Mouse (Mus musculus): Measurements from ENCODE around the gene Cwc15. TPM values are rescaled to one million over a fixed set of nuclear protein-coding genes. Genes with fewer than 3 reads are reported as not detected.

Gene Cwc15
- polyA plus RNA-seq, 1 experiment from 2014 or later: 150 TPM

DNA sequence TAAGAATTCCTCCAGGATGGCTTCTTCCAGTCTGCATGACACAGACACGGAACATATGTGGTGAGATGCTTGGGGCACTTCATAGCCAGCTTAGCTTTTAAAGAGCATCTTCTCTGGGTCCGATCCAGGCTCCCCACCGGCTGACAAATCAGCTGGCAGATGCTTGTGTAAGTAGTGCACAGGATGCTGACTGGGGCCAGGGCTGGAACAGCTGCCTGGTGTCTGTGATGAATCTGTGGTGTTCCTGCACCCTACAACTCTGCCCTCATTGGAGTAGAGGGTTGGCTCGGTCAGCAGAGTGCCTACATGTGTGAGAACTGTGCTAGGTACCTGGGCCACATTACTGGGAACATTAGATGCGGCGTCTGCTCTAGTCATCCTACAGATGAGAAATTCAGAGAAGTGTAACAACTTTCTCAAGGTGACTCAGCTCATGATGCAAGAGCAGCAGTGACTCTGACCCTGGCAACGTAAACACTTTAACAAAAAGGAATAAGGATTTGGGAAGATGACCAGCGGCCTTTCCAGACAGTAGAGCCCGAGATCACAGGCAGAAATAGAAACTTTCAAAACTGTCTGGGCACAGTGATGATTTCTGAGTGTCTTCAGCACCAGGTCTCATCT, 34.5 kb downstream of the Cwc15 start:
- 88% methylated on average over 9 of the region's 9 CpGs for WGBS
- H3K27me3 ChIP-seq (ENCODE audit: control insufficient read depth, insufficient read depth, low read length): no peaks in the 10 kb centered on the region
- ATAC-seq (ENCODE audit: low FRiP score, low TSS enrichment): no peak
- no peak overlapping the region for H3K9ac ChIP-seq (replicated peaks; ENCODE audit: low read length)
- no peak overlapping the region for H3K27ac ChIP-seq (replicated peaks; ENCODE audit: low read depth, low read length)
- no peak overlapping the region for H3K4me3 ChIP-seq (replicated peaks; ENCODE audit: low read depth, low read length)
- no peak overlapping the region for H3K4me2 ChIP-seq (ENCODE audit: low read length)
- no peak for DNase-seq
- peaks cover 5% of the 10 kb centered on the region; the same call in 1 of the 2 replicates for H3K36me3 ChIP-seq (ENCODE audit: control insufficient read depth, insufficient read depth, low read length)
- no peaks in the 10 kb centered on the region for H3K4me1 ChIP-seq (ENCODE audit: control insufficient read depth, insufficient read depth, low read length)
- H3K9me3 ChIP-seq (ENCODE audit: control insufficient read depth, low read length): no peaks in the 10 kb centered on the region

DNA sequence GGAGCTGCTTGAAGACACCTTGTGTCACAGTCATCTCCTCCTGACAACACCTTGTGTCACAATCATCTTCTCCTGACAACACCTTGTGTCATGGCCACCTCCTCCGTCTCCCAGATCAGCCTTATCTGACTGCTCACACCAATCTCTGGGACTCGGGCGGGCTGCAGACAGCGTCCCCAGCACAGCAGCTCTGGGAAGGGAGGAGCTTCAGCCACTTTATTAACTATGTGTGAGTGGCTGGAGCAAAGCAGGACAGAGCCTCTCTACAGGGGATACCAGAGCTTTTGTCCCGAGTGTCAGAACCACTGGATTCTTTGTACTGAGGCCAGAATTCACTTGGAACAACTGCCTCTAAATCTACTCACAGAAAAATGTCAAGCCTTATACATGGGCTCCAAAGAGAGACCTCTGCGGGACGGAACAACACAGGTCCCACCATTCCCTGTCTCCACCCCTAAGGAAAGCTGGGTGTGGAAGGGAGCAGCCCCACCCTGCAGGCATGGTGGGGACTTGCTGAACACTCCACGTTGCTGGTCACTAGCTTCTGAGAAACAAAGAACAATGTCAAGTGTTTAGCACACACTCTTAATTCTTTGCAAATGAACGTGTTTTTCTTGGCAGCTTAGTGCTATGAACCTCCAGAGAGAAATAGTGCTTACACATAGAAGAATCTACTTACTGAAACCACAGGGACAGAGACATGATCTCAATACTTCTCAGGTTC, 43.8 kb downstream of the Cwc15 start:
- H3K4me1 ChIP-seq (ENCODE audit: control insufficient read depth, insufficient read depth, low read length): no peaks in the 10 kb centered on the region
- no peaks in the 10 kb centered on the region for H3K9me3 ChIP-seq (ENCODE audit: control insufficient read depth, low read length)
- ATAC-seq (ENCODE audit: low FRiP score, low TSS enrichment) (no peak), DNase-seq (no peak)
- no peak overlapping the region for H3K9ac ChIP-seq (replicated peaks; ENCODE audit: low read length)
- 65% methylated on average over 9 of the region's 9 CpGs for WGBS
- H3K4me3 ChIP-seq (replicated peaks; ENCODE audit: low read depth, low read length): no peak overlapping the region
- no peaks in the 10 kb centered on the region for H3K27me3 ChIP-seq (ENCODE audit: control insufficient read depth, insufficient read depth, low read length)
- H3K4me2 ChIP-seq (ENCODE audit: low read length): no peak overlapping the region
- peaks cover 52% of the 10 kb centered on the region for H3K36me3 ChIP-seq (ENCODE audit: control insufficient read depth, insufficient read depth, low read length)
- H3K27ac ChIP-seq (replicated peaks; ENCODE audit: low read depth, low read length): no peak overlapping the region

- peaks cover 69% of the 10 kb centered on the region for H3K36me3 ChIP-seq (ENCODE audit: control insufficient read depth, insufficient read depth, low read length)
These were observed 47.4 kb downstream of the Cwc15 start for GRCm38 (mm10) chr9:14547584-14548365.

GRCm38 (mm10) chr9:14548366-14548761, 47.9 kb downstream of the Cwc15 start:
- no peak; the same call in 1 of the 2 replicates for ATAC-seq (ENCODE audit: low FRiP score, low TSS enrichment)
- H3K9me3 ChIP-seq (ENCODE audit: control insufficient read depth, low read length): no peaks in the 10 kb centered on the region
- no peak overlapping the region for H3K9ac ChIP-seq (replicated peaks; ENCODE audit: low read length)
- no peaks in the 10 kb centered on the region for H3K27me3 ChIP-seq (ENCODE audit: control insufficient read depth, insufficient read depth, low read length)
- DNase-seq: no peak
- no peaks in the 10 kb centered on the region for H3K4me1 ChIP-seq (ENCODE audit: control insufficient read depth, insufficient read depth, low read length)
- no peak overlapping the region for H3K4me3 ChIP-seq (replicated peaks; ENCODE audit: low read depth, low read length)
- peaks cover 74% of the 10 kb centered on the region for H3K36me3 ChIP-seq (ENCODE audit: control insufficient read depth, insufficient read depth, low read length)
- WGBS: 86% methylated on average over 11 of the region's 11 CpGs
- no peak overlapping the region for H3K27ac ChIP-seq (replicated peaks; ENCODE audit: low read depth, low read length)
- no peak overlapping the region for H3K4me2 ChIP-seq (ENCODE audit: low read length)

More at GRCm38 (mm10) chr9:14547584-14548365, 47.4 kb downstream of the Cwc15 start:
- Histone ChIP-seq H3K4me3 (replicated peaks; ENCODE audit: low read depth, low read length) (no peak overlapping the region), H3K4me2 (ENCODE audit: low read length) (no peak overlapping the region), H3K9ac (replicated peaks; ENCODE audit: low read length) (no peak overlapping the region), H3K27me3 (ENCODE audit: control insufficient read depth, insufficient read depth, low read length) (no peaks in the 10 kb centered on the region), H3K9me3 (ENCODE audit: control insufficient read depth, low read length) (no peaks in the 10 kb centered on the region), H3K4me1 (ENCODE audit: control insufficient read depth, insufficient read depth, low read length) (no peaks in the 10 kb centered on the region), H3K27ac (replicated peaks; ENCODE audit: low read depth, low read length) (no peak overlapping the region)
- DNase-seq: no peak
- 89% methylated on average over 12 of the region's 12 CpGs for WGBS
- ATAC-seq (ENCODE audit: low FRiP score, low TSS enrichment): no peak

DNA sequence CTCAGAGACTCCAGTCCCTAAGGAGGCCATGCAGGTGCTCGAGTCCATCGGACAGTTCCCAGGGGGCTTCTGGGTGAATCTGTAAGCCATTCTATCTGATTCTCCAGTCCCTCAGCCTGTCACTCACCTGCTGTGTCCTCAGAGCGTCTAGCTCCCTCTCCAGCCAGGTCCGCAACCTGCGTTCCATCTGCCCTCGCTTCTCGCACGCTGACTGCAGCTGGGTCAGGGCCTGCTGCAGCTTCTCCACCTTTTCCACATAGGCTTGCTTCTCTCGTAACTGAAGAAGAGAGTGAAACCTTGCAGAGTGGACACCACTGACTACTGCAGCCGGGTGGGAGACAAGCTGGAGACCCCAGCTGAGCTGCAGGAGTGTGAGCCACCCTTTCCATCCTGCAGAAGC, 57.9 kb downstream of the Cwc15 start:
- no peak for ATAC-seq (ENCODE audit: low FRiP score, low TSS enrichment)
- no peak overlapping the region for H3K9ac ChIP-seq (replicated peaks; ENCODE audit: low read length)
- no peaks in the 10 kb centered on the region for H3K27me3 ChIP-seq (ENCODE audit: control insufficient read depth, insufficient read depth, low read length)
- H3K4me3 ChIP-seq (replicated peaks; ENCODE audit: low read depth, low read length): no peak overlapping the region
- H3K9me3 ChIP-seq (ENCODE audit: control insufficient read depth, low read length): no peaks in the 10 kb centered on the region
- no peak for DNase-seq
- WGBS: 91% methylated on average over 10 of the region's 10 CpGs
- H3K4me2 ChIP-seq (ENCODE audit: low read length): no peak overlapping the region
- peaks cover 85% of the 10 kb centered on the region for H3K36me3 ChIP-seq (ENCODE audit: control insufficient read depth, insufficient read depth, low read length)
- H3K27ac ChIP-seq (replicated peaks; ENCODE audit: low read depth, low read length): no peak overlapping the region
- H3K4me1 ChIP-seq (ENCODE audit: control insufficient read depth, insufficient read depth, low read length): no peaks in the 10 kb centered on the region

DNA sequence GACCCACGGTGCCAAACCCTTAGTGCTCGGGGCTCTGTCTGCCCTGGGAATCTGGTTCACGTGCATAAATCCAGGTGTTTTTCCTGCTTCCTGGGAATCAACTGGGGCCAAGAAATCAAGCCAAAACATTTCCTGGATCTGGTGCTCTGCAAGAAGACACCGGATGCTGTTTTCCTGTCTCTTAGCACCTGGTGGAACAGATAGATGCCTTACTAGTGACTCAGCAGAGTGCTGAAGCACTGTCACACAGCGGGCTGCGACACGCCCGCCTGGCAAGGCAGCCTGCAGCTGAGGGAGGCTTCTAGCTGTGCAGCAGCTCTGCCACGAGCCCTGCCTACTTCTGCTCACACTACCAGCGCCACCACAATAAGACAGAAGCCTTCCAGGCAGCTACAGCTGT, 59.0 kb downstream of the Cwc15 start:
- H3K4me1 ChIP-seq (ENCODE audit: control insufficient read depth, insufficient read depth, low read length): no peaks in the 10 kb centered on the region
- WGBS: 85% methylated on average over 10 of the region's 10 CpGs
- no peaks in the 10 kb centered on the region for H3K27me3 ChIP-seq (ENCODE audit: control insufficient read depth, insufficient read depth, low read length)
- no peak overlapping the region for H3K9ac ChIP-seq (replicated peaks; ENCODE audit: low read length)
- ATAC-seq (ENCODE audit: low FRiP score, low TSS enrichment): no peak
- no peak overlapping the region for H3K27ac ChIP-seq (replicated peaks; ENCODE audit: low read depth, low read length)
- peaks cover 85% of the 10 kb centered on the region for H3K36me3 ChIP-seq (ENCODE audit: control insufficient read depth, insufficient read depth, low read length)
- H3K4me2 ChIP-seq (ENCODE audit: low read length): no peak overlapping the region
- H3K4me3 ChIP-seq (replicated peaks; ENCODE audit: low read depth, low read length): no peak overlapping the region
- H3K9me3 ChIP-seq (ENCODE audit: control insufficient read depth, low read length): no peaks in the 10 kb centered on the region
- DNase-seq: no peak

DNA sequence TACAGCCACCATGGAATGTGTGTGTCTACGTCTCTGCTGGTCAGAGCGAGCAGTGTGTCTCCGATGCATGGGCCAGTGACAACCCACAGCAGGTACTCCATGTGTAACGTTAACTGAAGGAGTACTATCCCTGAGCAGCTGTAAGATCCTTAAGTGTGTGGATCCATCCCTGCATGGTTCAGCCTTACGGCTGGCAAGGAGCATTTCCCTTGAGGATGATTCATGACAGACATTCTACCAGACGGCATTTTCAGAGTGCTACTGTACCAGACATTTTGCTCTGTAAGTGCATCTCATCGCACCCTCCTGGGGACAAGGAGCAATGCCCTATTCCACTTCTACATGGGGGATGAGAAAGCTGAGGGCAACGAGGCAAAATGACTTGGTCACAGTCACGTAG, 59.6 kb downstream of the Cwc15 start:
- ATAC-seq (ENCODE audit: low FRiP score, low TSS enrichment) (no peak), DNase-seq (no peak)
- WGBS: 90% methylated on average over 9 of the region's 9 CpGs

More for the DNA sequence above, 59.6 kb downstream of the Cwc15 start:
- H3K4me1 ChIP-seq (ENCODE audit: control insufficient read depth, insufficient read depth, low read length): no peaks in the 10 kb centered on the region
- no peak overlapping the region for H3K4me3 ChIP-seq (replicated peaks; ENCODE audit: low read depth, low read length)
- no peaks in the 10 kb centered on the region for H3K27me3 ChIP-seq (ENCODE audit: control insufficient read depth, insufficient read depth, low read length)
- H3K27ac ChIP-seq (replicated peaks; ENCODE audit: low read depth, low read length): no peak overlapping the region
- no peak overlapping the region for H3K9ac ChIP-seq (replicated peaks; ENCODE audit: low read length)
- H3K9me3 ChIP-seq (ENCODE audit: control insufficient read depth, low read length): no peaks in the 10 kb centered on the region
- H3K4me2 ChIP-seq (ENCODE audit: low read length): no peak overlapping the region
- H3K36me3 ChIP-seq (ENCODE audit: control insufficient read depth, insufficient read depth, low read length): peaks cover 84% of the 10 kb centered on the region

All from midbrain, embryonic 14.5 days (tissue).